Mouse (Mus musculus) 3T3-L1 (cell line): ENCODE measurements around the gene Gcsam.

Source experiments
- DNase-seq: peaks from one replicate; pipeline ENCODE4 v3.0.0-alpha.2; 2015; ENCODE audit warnings: low read depth, low spot score

The Gcsam gene

GRCm38 (mm10) chr16:45651497-45651896 is 41.3 kb downstream of the Gcsam start:
- no peak for DNase-seq

GRCm38 (mm10) chr16:45653009-45653933 is 43.1 kb downstream of the Gcsam start:
- DNase-seq, result no peak

GRCm38 (mm10) chr16:45653934-45654332 is 43.8 kb downstream of the Gcsam start, which contains the start of gene BC016579:
Gene BC016579, minus strand, starts transcription at chr16:45654068.
- DNase-seq, result no peak

- DNase-seq, result no peak
These were observed 44.3 kb downstream of the Gcsam start for GRCm38 (mm10) chr16:45654465-45654864.

GRCm38 (mm10) chr16:45657574-45658159 is 47.5 kb downstream of the Gcsam start:
- no peak for DNase-seq

- DNase-seq, result no peak
These were observed 48.1 kb downstream of the Gcsam start for GRCm38 (mm10) chr16:45658248-45658647.

GRCm38 (mm10) chr16:45659596-45659995 is 49.4 kb downstream of the Gcsam start:
- no peak for DNase-seq

GRCm38 (mm10) chr16:45662381-45662780 is 52.2 kb downstream of the Gcsam start:
- no peak for DNase-seq

- no peak for DNase-seq
These were observed 56.0 kb downstream of the Gcsam start for GRCm38 (mm10) chr16:45666136-45666535.

GRCm38 (mm10) chr16:45668178-45668577 is 58.0 kb downstream of the Gcsam start:
- DNase-seq, result no peak

- DNase-seq, result no peak
These were observed 59.8 kb downstream of the Gcsam start for GRCm38 (mm10) chr16:45670005-45670404.
